Mouse (Mus musculus) common myeloid progenitor, adult 5-6 weeks (primary cell): ENCODE results near the gene Ada. TPM values are rescaled to one million over a fixed set of nuclear protein-coding genes. Genes with fewer than 3 reads are reported as not detected.

Experiments used
- ATAC-seq: replicated peaks from 2 replicates; pipeline ENCODE4 v1.8.0; 2016; ENCODE audit warnings: low read depth, mild to moderate bottlenecking, moderate TSS enrichment, inconsistent platforms; ENCODE audit not compliant: poor library complexity, severe bottlenecking
- total RNA-seq: library from RNA; stranded (forward); fragments of 200-1000, 187-1606 nt; gene quantifications from 2 replicates; pipeline ENCODE4 v1.2.3, GENCODE M21; 2017

The Ada gene
- 16.9 and 17.6 TPM in 2 replicates for total RNA-seq

GRCm38 (mm10) chr2:163749647-163750611 is at the start of gene Ada:
Gene Ada (minus strand): TSS chr2:163750239.
- ATAC-seq, result peak; percentile 70

DNA sequence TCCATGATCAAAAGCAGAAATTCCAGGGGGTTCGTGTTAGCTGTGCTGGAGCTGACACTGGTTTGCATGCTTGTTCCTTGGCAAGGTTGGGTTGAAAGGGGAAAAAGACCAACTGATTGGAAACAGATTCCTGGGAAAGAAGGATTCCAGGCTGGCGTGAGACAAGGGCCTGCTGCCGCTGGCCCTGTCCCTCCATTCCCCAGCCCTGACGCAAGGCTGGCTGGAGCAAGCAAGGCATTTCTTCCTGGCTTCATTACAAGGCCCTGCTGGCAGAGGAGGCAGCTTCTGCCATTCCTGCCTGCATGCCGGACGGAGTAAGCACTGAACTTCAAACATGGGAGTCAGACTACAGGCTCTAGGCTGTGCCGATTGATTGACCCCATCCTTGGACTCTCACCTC is 48.4 kb upstream of the Ada start:
- ATAC-seq, result no peak

DNA sequence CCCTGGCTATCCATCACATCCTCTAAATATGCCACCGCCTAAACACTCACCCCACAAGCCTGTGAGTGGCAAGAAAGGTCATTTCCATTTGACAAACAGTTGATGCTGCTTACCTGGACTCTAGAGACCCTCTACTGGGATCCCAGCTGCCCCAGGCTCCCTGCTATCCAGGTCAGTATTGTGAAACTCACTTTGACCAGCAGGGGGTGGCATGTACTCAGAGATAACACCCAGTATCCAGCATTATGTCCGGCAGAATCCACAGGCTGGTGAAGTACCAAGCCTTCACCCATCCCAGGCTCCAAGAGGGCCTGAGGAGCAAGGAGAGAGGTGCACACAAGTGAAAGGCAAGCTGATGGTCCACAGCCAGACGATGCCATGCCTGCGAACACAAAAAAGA is 38.4 kb upstream of the Ada start:
- peak; percentile 87 for ATAC-seq

GRCm38 (mm10) chr2:163787709-163788108 is 37.7 kb upstream of the Ada start:
- peak; percentile 98 for ATAC-seq

DNA sequence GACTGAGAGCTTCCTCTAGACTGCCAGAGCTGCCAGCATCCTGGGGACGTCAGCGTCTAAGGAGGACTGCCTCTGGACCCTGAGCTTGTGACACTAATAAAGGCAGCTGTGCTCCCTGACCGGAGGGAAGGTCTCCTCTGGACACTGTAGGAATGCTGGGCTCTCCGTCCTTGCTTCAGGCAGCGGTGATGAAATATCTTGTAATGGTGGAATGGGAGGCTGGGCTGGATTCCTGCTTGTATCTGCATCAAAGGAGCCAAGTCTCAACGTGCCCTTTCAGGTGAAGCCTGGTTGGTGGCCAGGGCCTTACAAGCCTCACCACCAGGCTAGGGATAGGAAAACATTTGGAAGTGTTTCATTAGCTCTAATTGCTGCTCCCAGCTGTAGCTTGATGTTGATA is 37.0 kb upstream of the Ada start:
- no peak for ATAC-seq

DNA sequence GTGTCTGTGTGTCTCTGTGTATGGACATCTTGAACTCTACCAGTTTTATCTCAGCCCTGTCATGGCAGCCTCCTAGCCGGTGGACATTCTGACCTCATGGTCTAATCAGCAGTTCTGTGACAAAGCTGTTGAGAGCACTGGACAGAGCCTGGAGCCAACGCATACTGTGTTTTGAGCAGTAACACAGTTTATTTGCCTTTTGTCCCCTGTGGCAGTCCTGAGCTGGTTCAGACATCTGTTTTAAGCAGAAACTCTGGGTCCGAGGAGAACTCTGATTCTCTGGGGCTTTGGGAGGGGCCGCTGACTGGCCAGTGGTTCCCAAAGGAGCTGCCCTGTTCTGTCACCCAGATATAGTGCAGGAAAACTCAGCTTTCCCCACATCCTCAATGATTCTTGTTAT is 33.9 kb upstream of the Ada start:
- ATAC-seq, result no peak

DNA sequence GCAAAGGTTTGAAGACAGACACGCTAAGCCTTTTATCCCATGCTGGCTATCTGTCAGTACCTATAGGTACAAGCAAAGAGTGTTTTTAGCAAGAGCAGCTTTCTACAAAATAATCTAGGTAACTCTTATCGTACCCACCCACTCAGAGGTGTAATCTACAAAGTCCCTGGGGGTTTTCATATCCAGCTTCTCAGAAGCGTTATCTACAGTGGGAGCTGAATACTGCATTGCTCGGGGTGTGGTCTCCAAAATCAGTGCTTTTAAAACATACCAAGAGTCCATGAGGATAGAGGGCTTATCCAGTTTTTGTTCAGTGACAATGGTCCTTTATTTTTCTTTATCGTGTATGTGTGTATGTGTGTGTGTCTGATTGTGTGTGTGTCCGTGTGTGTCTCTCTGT is 33.3 kb upstream of the Ada start:
- ATAC-seq, result no peak

DNA sequence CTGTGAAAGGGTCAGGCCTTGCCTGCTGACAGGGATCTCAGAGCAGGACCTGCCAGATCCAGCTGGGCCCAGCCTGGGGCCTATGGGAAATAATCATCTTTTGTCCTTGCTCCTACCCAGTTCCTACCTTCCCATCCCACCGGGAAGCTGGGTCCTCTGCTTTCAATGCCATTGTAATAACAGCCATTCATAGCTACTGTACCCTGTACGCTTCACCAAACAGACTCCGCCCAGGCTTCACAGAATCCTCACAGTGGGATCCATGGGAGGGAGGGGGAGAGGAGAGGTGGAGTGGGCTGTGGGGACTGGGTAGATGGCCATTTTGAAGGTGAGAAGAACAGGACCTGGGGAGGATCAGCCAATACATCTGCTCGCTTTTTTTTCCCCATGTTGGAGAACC is 28.9 kb upstream of the Ada start:
- no peak for ATAC-seq

- no peak for ATAC-seq
Observed at GRCm38 (mm10) chr2:163777061-163777460, 27.0 kb upstream of the Ada start.

DNA sequence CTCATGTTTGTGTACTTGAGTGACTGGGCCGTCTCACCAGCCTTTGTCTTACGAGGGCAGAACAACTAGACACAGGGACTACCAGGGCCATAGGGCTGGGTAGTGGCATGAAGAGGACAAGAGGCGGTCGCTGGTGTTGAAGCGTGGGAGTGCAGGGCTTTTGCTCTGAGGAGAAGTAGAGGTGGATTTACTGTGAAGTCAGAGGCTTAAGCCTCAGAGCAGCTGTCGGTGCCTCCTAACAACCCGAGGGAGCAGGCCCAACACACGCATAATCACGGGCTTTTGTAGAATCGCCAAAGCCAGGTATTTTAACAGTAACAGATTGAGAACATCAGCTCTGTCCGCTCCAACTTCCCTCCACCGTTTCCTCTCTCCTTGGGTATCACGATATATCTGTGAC is 26.6 kb upstream of the Ada start:
- no peak for ATAC-seq

DNA sequence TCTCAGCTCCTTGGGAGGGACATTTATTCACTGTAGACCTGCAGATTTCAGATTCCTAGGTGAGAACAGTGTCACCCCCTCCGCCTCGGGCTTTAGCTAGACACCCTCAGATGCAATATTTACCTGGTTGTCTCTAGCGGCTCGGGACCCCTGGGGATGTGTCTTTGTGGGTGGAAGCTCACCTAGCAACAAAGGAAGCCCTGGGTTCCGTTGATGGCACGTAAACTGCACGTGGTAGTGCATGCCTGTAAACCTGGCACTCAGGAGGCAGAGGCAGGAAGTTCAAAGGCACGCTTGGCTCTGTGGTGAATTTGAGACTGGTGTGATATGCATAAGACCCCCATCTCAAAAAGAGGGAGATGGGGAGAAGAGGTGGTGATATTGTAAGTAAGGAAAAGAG is 20.7 kb upstream of the Ada start:
- no peak for ATAC-seq

DNA sequence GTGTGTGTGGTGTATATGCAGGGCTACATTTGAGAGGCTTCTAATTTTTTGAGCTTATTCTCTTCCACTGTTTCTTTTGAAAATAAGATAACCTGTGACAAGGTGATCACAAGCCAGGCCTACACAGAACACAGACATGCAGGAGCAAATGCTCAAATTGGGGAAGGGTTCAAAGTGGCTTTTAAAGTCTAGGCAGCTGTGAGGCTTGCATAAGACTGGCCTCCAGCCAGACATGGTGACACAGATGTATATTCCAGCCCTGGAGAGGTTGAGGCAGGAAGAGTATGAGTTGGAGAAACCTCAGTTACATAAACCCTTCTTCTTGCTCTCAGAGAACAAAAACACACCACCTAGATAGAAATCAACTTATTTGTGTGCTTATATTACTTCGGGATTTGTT is 16.9 kb upstream of the Ada start:
- ATAC-seq, result peak; percentile 68

DNA sequence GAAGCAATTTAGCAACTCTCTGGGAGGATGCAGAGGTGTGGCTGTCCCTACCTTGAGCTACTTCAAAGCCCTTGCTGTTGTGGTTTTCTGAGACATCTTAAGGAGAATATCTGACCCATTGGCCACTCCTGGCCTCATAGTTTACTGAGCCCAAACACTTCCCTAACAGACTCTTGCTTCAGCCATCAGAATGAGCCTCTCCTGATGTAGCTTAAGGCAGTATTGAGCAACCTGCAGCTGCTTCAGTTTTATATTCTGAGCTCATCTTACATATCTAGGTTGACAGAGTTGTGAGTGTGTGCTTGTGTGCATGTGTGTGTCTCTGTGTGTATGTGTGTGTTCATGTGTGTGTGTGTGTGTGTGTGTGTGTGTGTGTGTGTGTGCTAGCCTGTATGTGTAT is 16.2 kb upstream of the Ada start:
- no peak for ATAC-seq

GRCm38 (mm10) chr2:163761402-163761801 is 11.4 kb upstream of the Ada start:
- peak; percentile 59 for ATAC-seq

DNA sequence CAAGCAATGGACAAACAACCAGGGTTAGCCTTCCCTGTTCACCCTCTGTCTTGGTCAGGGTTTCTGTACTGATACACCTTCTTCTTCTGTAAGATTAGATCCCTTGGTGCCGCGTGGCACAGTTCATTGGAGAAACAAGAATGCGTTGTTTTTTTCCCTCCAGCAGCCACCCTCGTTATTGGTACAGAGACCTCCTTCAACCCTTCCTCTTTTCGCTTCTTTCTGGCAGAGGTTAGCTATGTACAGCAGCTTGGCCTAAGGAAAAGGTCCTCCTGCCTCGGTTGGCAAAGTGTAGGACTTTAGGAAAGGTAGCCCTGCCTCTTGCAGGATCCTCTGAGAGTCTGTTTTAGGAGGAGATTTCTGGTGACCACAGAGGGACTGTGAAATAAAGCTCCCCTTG is 10.6 kb upstream of the Ada start:
- ATAC-seq, result peak; percentile 39; the same call in 1 of the 2 replicates

GRCm38 (mm10) chr2:163758146-163758545 is 8.1 kb upstream of the Ada start:
- no peak for ATAC-seq

- no peak for ATAC-seq
Observed at GRCm38 (mm10) chr2:163756723-163757122, 6.7 kb upstream of the Ada start.

GRCm38 (mm10) chr2:163754228-163754627 is 4.2 kb upstream of the Ada start:
- ATAC-seq, result peak; percentile 53

GRCm38 (mm10) chr2:163744801-163745570 is 5.1 kb downstream of the Ada start:
- peak; percentile 47 for ATAC-seq

GRCm38 (mm10) chr2:163743357-163743756 is 6.7 kb downstream of the Ada start:
- ATAC-seq, result peak; percentile 48

GRCm38 (mm10) chr2:163742656-163743055 is 7.4 kb downstream of the Ada start:
- no peak for ATAC-seq
